Mouse (Mus musculus) heart, adult 2 months (tissue): ENCODE results near the gene Zfp189.

ENCODE experiments used
- CTCF ChIP-seq: fragments of 200-600 bp; IDR thresholded peaks from 2 replicates; pipeline ENCODE4 v1.8.1; 2022; ENCODE audit warnings: antibody characterized with exemption, mild to moderate bottlenecking, moderate library complexity
- EP300 ChIP-seq: fragments of 200-500 bp; IDR thresholded peaks from 2 replicates; pipeline ENCODE4 v1.6.1; 2011; ENCODE audit warnings: low read depth, low read length, control low read depth; ENCODE audit not compliant: insufficient read depth
- POLR2A ChIP-seq: fragments of 200-500 bp; IDR thresholded peaks from 2 replicates; pipeline ENCODE4 v1.6.1; 2011; ENCODE audit warnings: mild to moderate bottlenecking, low read depth, low read length, control low read depth; ENCODE audit not compliant: insufficient read depth

DNA sequence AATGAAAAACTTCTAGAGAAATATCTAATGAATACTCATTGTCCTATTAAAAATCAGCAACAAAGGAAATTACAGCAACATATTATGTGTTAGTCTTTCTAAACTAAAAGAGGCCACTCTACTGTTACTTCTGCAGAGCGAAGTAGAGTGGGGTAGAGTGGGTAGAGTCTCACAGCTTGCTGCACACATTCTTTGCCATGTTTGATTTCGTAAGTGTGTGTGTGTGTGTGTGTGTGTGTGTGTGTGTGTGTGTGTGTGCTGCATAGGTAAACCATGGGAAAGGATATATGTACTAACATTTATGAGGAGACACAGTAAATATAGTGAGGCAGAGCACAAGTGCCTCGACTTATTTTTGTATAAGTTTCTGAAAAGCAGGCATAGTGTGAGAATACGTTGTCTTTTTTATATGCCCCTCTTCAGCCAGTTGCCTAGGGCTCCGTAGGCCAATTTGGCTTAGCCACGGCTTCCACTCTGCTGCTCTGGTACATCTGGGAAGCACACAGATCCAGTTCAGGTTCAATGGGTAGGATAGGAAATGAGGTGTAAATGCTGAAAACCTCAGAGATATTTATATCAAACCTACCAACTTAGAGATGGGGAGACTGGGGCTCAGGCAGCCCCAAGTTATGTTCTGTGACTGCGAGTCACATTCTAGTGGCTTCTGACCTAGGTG, 26.7 kb downstream of the Zfp189 start:
- TF ChIP-seq CTCF = no peak
- TF ChIP-seq EP300 = no peak
- TF ChIP-seq POLR2A = no peak
